Mouse (Mus musculus): ENCODE measurements around the gene Zc2hc1b. TPM values are rescaled to one million over a fixed set of nuclear protein-coding genes. Genes with fewer than 3 reads are reported as not detected.

Gene Zc2hc1b
- polyA plus RNA-seq, 1 experiment from 2014 or later: not detected

DNA sequence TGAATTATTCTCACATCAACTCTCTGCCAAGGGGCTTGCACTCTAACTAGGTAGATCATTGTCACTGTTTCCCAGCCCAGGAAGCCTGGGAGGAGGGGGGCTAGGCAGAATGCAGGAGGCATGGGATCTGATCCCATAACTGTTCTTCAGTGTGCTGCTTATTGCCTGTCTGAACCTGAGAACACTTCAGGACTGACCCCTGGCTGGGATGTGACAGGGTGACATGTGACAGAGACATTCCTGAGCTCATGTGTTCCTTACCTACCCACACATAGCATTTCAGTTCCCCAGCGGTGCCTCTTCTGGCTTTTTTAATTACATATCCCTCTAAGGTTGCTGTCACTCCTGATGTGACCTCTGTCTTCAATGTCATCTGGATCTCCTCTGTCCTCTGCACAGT, 68.0 kb downstream of the Zc2hc1b start:
- Histone ChIP-seq H3K9ac (replicated peaks; ENCODE audit: low read depth, low read length) (no peak overlapping the region), H3K4me3 (replicated peaks; ENCODE audit: low read length) (no peak overlapping the region), H3K36me3 (ENCODE audit: control insufficient read depth, insufficient read depth) (no peaks in the 10 kb centered on the region), H3K4me2 (ENCODE audit: low read length) (no peak overlapping the region), H3K27ac (ENCODE audit: low read length) (no peak overlapping the region), H3K27me3 (replicated peaks; ENCODE audit: control insufficient read depth, insufficient read depth, low read length) (no peaks in the 10 kb centered on the region), H3K4me1 (replicated peaks; ENCODE audit: control insufficient read depth, insufficient read depth, low read length) (peaks cover 17% of the 10 kb centered on the region), H3K9me3 (ENCODE audit: control insufficient read depth, low read length) (no peaks in the 10 kb centered on the region)
- ATAC-seq: no peak
- WGBS: 87% methylated on average over 1 of the region's 1 CpGs

DNA sequence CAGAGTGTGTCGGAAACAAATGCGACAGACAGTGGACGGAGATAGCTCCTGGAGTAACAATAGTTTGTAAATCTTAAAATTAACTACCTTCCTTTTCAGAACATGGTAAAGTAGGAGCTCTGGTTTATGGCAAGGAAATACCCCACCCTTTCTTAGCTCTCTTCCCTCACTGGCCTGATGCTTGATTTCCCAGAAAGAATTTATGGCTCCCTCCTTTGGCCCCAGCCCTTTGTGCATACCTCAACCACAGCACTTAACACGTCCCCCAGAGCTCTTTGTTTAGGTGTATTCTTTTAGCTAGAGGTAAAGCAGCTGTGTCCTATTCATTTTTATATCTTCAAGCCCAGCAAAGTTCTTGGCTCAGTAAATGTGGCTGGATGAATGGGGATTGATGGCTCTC, 69.0 kb downstream of the Zc2hc1b start:
- H3K36me3 ChIP-seq (ENCODE audit: control insufficient read depth, insufficient read depth): no peaks in the 10 kb centered on the region
- WGBS: 16% methylated on average over 4 of the region's 4 CpGs
- no peak overlapping the region for H3K4me2 ChIP-seq (ENCODE audit: low read length)
- no peak overlapping the region for H3K4me3 ChIP-seq (replicated peaks; ENCODE audit: low read length)
- H3K27me3 ChIP-seq (replicated peaks; ENCODE audit: control insufficient read depth, insufficient read depth, low read length): no peaks in the 10 kb centered on the region
- no peak overlapping the region for H3K9ac ChIP-seq (replicated peaks; ENCODE audit: low read depth, low read length)
- no peak for ATAC-seq
- peak overlapping the region; percentile 30; the same call in 1 of the 2 replicates for H3K27ac ChIP-seq (ENCODE audit: low read length)
- H3K4me1 ChIP-seq (replicated peaks; ENCODE audit: control insufficient read depth, insufficient read depth, low read length): peaks cover 11% of the 10 kb centered on the region
- no peaks in the 10 kb centered on the region for H3K9me3 ChIP-seq (ENCODE audit: control insufficient read depth, low read length)

DNA sequence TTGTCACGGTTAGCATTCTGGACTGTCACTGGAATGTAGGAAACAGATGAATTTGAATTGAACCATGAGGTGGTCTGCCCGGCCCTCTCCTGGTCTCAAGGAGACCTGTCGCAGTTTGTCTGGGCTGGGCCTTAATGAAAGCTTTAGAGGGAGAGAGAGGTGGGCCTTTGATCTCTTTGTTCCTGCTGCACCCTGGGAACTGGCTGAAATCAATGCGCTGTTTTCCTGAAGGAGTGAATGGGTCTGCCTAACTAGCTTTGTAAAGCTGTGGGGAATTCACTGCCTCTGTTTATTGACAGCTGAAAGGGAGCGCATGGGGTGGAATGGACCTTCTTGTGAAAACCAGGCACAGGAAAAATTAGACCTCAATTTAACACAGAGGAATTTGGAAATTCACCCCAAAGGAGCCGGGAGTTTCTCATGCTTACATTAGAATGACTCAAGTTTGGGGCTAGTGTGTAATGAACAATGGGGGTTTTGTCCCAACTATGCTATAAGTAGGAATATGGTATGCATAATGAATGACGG, 69.7 kb downstream of the Zc2hc1b start:
- Histone ChIP-seq H3K4me1 (replicated peaks; ENCODE audit: control insufficient read depth, insufficient read depth, low read length) (peaks cover 11% of the 10 kb centered on the region), H3K4me2 (ENCODE audit: low read length) (no peak overlapping the region), H3K4me3 (replicated peaks; ENCODE audit: low read length) (no peak overlapping the region), H3K36me3 (ENCODE audit: control insufficient read depth, insufficient read depth) (no peaks in the 10 kb centered on the region), H3K27me3 (replicated peaks; ENCODE audit: control insufficient read depth, insufficient read depth, low read length) (no peaks in the 10 kb centered on the region), H3K9me3 (ENCODE audit: control insufficient read depth, low read length) (no peaks in the 10 kb centered on the region), H3K27ac (ENCODE audit: low read length) (no peak overlapping the region; the same call in none of the 2 replicates), H3K9ac (replicated peaks; ENCODE audit: low read depth, low read length) (no peak overlapping the region)
- WGBS: 3% methylated on average over 7 of the region's 7 CpGs
- peak; percentile 88 for ATAC-seq

DNA sequence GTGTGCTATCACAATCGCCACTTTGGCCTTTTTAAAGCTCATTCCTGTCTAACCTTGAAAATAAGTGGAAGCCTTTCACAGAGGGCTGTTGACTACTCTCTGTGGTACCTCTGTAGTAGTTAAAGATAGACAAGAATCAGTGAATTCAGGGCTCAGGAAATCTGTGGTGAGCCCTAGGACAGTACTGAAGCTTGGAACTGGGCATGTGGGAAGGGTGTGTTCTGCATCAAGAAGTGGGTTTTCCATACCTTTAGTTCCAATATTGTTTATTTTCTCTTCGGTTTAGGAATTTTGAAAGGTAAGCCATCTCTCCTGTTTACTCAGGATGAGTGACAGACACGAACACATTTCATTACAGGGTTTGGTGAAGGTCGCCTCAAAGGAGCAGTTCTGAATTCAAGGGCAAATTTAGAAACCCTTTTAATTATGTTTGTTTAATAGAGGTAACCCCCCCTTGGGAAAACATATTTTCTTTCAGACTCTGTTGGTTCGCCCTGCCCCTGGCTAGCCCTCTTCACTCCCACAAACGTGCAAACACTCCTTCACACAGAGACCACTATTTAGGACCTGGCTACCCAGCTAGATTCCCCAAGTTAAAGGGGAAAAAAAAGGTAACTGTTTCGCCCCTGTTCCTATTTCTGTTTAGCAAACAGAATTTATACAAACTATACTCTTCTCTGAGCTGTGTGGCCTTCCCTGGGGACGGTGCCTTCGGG, 70.8 kb downstream of the Zc2hc1b start:
- Histone ChIP-seq H3K27me3 (replicated peaks; ENCODE audit: control insufficient read depth, insufficient read depth, low read length) (no peaks in the 10 kb centered on the region), H3K27ac (ENCODE audit: low read length) (no peak overlapping the region), H3K36me3 (ENCODE audit: control insufficient read depth, insufficient read depth) (no peaks in the 10 kb centered on the region), H3K9ac (replicated peaks; ENCODE audit: low read depth, low read length) (no peak overlapping the region), H3K4me2 (ENCODE audit: low read length) (no peak overlapping the region), H3K4me1 (replicated peaks; ENCODE audit: control insufficient read depth, insufficient read depth, low read length) (peaks cover 11% of the 10 kb centered on the region), H3K4me3 (replicated peaks; ENCODE audit: low read length) (no peak overlapping the region), H3K9me3 (ENCODE audit: control insufficient read depth, low read length) (no peaks in the 10 kb centered on the region)
- ATAC-seq: no peak
- WGBS: 50% methylated on average over 9 of the region's 9 CpGs

DNA sequence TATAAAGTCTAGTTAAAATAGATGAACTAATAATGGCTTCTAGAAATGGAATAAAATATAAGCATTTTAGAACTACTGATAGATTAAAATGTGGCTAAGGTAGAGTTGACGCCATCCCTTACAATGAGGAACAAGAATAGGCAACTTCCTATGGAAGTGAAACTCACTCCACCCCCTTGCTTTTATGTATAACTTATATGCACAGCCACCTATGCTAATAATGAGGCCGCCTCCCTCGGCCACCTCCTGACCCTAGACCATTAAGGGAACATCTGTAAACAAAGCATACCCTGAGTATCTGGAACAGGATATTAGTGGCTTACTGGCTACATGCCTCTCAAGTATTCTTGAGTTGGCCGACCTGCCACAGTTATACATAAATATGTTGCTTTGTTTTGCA, 74.0 kb downstream of the Zc2hc1b start:
- Histone ChIP-seq H3K4me3 (replicated peaks; ENCODE audit: low read length) (no peak overlapping the region), H3K9me3 (ENCODE audit: control insufficient read depth, low read length) (no peaks in the 10 kb centered on the region), H3K4me1 (replicated peaks; ENCODE audit: control insufficient read depth, insufficient read depth, low read length) (peaks cover under 1% of the 10 kb centered on the region; the same call in 1 of the 2 replicates), H3K4me2 (ENCODE audit: low read length) (no peak overlapping the region), H3K27ac (ENCODE audit: low read length) (no peak overlapping the region), H3K27me3 (replicated peaks; ENCODE audit: control insufficient read depth, insufficient read depth, low read length) (no peaks in the 10 kb centered on the region), H3K9ac (replicated peaks; ENCODE audit: low read depth, low read length) (no peak overlapping the region), H3K36me3 (ENCODE audit: control insufficient read depth, insufficient read depth) (no peaks in the 10 kb centered on the region)
- ATAC-seq: no peak
- 79% methylated on average over 4 of the region's 4 CpGs for WGBS

DNA sequence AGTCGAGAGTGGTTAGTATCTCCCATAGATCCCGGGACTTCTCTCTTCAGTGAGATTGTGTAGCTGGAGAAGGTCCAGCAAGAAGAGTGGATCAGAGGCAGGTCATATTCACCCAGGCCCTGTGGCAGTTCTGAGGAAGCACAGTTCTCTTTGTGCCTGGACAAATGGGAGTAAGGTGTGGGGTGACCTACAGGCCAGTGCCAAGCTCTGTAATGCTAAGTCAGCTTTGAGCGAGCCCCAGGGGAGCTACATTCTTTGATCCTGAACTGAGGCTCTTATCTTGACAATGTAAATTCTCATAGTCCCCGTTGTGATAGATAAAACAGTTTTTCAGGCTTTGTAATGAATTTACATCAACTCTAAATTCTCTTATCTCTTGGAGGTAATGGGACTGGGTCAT, 75.5 kb downstream of the Zc2hc1b start:
- H3K4me1 ChIP-seq (replicated peaks; ENCODE audit: control insufficient read depth, insufficient read depth, low read length): no peaks in the 10 kb centered on the region
- no peak overlapping the region for H3K4me2 ChIP-seq (ENCODE audit: low read length)
- no peak overlapping the region for H3K9ac ChIP-seq (replicated peaks; ENCODE audit: low read depth, low read length)
- 77% methylated on average over 4 of the region's 4 CpGs for WGBS
- H3K36me3 ChIP-seq (ENCODE audit: control insufficient read depth, insufficient read depth): no peaks in the 10 kb centered on the region
- no peak for ATAC-seq
- no peaks in the 10 kb centered on the region for H3K27me3 ChIP-seq (replicated peaks; ENCODE audit: control insufficient read depth, insufficient read depth, low read length)
- H3K4me3 ChIP-seq (replicated peaks; ENCODE audit: low read length): no peak overlapping the region
- H3K27ac ChIP-seq (ENCODE audit: low read length): no peak overlapping the region
- no peaks in the 10 kb centered on the region for H3K9me3 ChIP-seq (ENCODE audit: control insufficient read depth, low read length)

DNA sequence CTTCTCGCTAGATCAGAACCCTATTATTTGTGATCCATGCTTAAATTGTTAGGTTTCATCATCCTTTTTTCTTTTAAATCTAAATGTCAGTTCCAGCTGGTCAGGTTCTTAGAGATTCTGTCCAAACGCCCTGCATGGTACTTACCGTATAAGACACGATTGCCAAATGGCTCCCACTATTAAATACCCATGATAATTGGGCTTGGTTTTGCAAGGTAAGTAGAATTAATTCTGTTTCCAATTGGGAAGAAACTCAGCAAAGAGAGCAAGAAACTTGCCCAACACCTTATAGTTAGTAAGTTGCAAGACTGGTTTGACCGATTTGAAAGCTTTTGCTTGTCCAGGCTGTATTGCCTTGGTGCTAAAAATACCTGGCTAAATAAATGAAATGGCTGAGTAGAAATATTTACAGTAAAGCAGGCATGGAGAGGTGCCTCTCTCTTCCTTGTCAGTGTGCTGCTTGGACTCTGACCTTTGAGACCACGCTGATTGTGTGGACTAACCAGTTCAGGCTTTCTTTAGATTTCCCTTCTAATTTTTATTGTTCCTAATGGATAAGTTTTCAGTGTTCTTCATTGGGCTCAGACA, 77.7 kb downstream of the Zc2hc1b start:
- no peak overlapping the region for H3K4me2 ChIP-seq (ENCODE audit: low read length)
- no peak overlapping the region for H3K9ac ChIP-seq (replicated peaks; ENCODE audit: low read depth, low read length)
- no peak overlapping the region for H3K27ac ChIP-seq (ENCODE audit: low read length)
- H3K27me3 ChIP-seq (replicated peaks; ENCODE audit: control insufficient read depth, insufficient read depth, low read length): no peaks in the 10 kb centered on the region
- H3K36me3 ChIP-seq (ENCODE audit: control insufficient read depth, insufficient read depth): no peaks in the 10 kb centered on the region
- 81% methylated on average over 6 of the region's 6 CpGs for WGBS
- no peaks in the 10 kb centered on the region for H3K9me3 ChIP-seq (ENCODE audit: control insufficient read depth, low read length)
- no peak overlapping the region for H3K4me3 ChIP-seq (replicated peaks; ENCODE audit: low read length)
- ATAC-seq: no peak
- H3K4me1 ChIP-seq (replicated peaks; ENCODE audit: control insufficient read depth, insufficient read depth, low read length): no peaks in the 10 kb centered on the region

Other genes with a start within 250 kb of the Zc2hc1b start
- gene Stx11, start 213.7 kb downstream of the Zc2hc1b start, polyA plus RNA-seq (2015; fragmentation: Nextera tagmentation; extraction: Ambion mirVana): 1.3 TPM in 2 replicates
- 25.1 and 25.9 TPM in 2 replicates for gene Sf3b5, start 172.7 kb downstream of the Zc2hc1b start, polyA plus RNA-seq (2015; fragmentation: Nextera tagmentation; extraction: Ambion mirVana)
- gene Plagl1, start 117.5 kb downstream of the Zc2hc1b start, polyA plus RNA-seq (2015; fragmentation: Nextera tagmentation; extraction: Ambion mirVana): 38.6 and 42.3 TPM in 2 replicates
- 30.5 and 40.3 TPM in 2 replicates for gene Ltv1, start 15.1 kb upstream of the Zc2hc1b start, polyA plus RNA-seq (2015; fragmentation: Nextera tagmentation; extraction: Ambion mirVana)

Measured in forebrain, embryonic 16.5 days (tissue).